Mouse (Mus musculus) spleen, embryonic (tissue): Measurements from ENCODE around the gene Hhipl1.

Source experiments
- CTCF ChIA-PET: fragments of 350-600 bp; sonication (Branson Sonifier 250); formaldehyde crosslinking; loops from one replicate; lab custom pipeline; 2022; lab: Charles Lee

The Hhipl1 gene

DNA sequence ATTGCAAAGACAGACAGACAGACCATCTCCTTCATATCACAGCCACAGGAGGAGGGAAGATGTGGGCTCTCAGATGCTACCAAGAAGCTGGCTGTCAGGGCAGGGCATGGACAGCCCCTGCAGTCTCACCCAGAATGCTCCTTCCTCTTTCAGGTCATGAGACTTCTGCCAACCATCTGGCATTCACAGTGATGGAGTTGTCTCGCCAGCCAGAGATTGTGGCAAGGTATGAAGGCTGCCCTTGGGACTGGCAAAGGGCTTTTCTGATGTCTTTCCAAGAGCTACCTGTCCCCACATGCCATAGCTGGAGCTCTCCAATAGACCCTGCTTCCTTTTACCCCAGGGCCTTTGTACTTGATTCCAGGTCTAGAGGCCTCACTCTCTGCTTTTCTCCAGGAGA is 49.2 kb downstream of the Hhipl1 start:
- CTCF ChIA-PET, result no interaction called here

- CTCF ChIA-PET, result no interaction called here
These were observed 49.9 kb downstream of the Hhipl1 start for GRCm38 (mm10) chr12:108355986-108356385.

DNA sequence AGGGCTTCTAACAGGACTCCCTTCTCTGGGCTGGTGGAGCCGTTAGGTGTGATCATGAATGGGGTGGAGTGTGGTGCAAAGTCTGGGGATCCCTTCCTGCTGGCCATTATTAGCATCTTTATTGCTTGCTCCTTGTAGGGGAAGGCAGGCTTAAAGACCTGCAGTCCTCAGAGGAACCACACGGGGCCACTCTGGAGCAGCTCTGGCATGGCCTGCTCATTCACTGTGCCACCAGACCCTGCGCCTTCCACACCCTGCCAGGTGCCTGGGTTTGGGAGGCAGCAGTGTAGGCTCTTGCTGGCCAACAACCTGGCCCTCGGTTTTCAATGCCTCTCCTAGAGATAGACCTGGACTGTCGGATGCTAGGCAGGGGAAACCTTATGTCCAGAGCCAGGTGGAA is 57.7 kb downstream of the Hhipl1 start:
- CTCF ChIA-PET, result no interaction called here

GRCm38 (mm10) chr12:108365340-108365739 is 59.3 kb downstream of the Hhipl1 start:
- CTCF ChIA-PET, result interaction anchor here (0.7 kb wide), 1 partner anchor 336 kb away, joined by 3 read pairs; no protein-coding TSS in a partner anchor

- CTCF ChIA-PET, result no interaction called here
These were observed 59.8 kb downstream of the Hhipl1 start for GRCm38 (mm10) chr12:108365868-108366267.

DNA sequence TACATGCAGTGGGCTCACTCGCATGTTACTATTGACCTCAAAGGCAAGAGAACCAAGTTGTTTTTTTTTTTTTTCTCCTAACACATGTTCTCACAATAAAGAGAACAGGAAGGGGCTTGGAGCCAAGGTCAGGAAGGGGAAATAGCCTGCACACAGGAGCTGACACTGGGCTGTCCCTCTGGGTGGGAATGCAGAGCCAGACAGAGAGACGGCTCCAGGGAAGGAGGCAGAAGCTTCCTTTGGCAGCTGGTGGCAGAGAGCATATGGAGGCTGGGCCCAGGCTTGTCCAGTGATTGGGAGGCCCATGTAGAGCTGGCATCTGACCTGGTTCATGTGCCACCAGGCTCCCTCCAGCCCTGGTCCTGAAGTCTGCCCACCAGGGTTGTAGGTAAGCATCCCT is 61.8 kb downstream of the Hhipl1 start:
- CTCF ChIA-PET, result no interaction called here

DNA sequence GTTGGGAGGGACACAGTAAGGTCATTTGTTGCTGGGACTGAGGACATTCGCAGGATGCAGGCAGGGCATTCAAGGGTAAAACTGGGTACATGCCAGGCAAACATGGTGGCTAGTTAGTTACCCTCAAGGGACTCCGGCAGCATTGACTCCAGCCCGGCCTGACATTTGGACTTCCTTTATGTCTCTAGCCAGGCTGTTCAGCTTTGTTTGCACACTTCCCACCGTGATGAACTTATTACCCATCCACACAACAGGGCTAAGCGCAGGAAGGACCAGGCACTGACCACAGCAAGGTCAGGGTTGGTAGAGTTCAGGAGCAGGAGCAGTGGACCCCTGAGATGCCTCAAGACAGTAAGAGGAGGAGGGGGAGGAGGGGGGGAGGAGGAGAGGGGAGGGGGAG is 62.9 kb downstream of the Hhipl1 start:
- CTCF ChIA-PET, result no interaction called here

- CTCF ChIA-PET, result no interaction called here
These were observed 64.7 kb downstream of the Hhipl1 start, which contains the start of gene Eml1 for GRCm38 (mm10) chr12:108370596-108371428. Gene Eml1, plus strand, starts transcription at chr12:108370957.

- CTCF ChIA-PET, result no interaction called here
These were observed 65.3 kb downstream of the Hhipl1 start for GRCm38 (mm10) chr12:108371429-108371765.

DNA sequence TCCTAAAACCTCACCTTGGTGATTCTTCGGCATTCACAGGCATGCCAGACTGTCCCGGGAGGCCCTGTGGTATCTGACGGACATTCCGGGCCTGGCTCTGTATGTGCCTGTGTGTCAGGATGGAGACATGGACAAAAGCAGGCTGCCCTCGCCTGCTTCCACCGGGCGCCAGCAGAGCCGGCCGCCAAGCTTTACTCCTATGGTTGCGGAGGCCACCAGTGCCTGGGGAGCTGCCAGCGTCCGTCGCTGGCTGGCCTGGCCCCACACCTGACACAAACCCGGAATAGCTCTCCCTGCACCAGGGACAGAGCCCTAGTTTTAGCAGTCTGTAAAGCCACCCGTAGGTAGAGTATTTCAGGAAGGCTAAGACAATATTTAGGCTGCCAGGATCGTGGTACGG is 66.2 kb downstream of the Hhipl1 start:
- CTCF ChIA-PET, result no interaction called here

GRCm38 (mm10) chr12:108373611-108374010 is 67.5 kb downstream of the Hhipl1 start:
- CTCF ChIA-PET, result no interaction called here

DNA sequence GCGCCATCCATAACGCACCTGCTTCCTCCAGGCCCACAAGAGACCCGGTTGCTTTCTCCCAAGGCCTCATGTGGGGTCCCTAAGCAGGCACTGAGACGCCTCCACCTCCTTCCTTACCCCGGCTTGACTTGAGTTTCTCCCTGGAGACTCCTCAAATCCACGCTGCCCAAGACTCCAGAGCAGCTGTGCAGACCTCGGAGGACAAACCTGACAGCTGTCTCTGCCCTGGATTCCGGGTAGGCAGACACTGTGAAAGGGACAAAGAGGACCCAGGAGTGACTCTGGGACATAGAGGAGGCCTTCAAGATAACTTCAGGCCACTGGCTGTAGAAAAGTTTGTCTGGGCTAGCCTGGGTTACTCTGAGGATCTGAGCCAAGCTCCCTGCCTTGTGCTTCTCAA is 68.6 kb downstream of the Hhipl1 start:
- CTCF ChIA-PET, result no interaction called here

DNA sequence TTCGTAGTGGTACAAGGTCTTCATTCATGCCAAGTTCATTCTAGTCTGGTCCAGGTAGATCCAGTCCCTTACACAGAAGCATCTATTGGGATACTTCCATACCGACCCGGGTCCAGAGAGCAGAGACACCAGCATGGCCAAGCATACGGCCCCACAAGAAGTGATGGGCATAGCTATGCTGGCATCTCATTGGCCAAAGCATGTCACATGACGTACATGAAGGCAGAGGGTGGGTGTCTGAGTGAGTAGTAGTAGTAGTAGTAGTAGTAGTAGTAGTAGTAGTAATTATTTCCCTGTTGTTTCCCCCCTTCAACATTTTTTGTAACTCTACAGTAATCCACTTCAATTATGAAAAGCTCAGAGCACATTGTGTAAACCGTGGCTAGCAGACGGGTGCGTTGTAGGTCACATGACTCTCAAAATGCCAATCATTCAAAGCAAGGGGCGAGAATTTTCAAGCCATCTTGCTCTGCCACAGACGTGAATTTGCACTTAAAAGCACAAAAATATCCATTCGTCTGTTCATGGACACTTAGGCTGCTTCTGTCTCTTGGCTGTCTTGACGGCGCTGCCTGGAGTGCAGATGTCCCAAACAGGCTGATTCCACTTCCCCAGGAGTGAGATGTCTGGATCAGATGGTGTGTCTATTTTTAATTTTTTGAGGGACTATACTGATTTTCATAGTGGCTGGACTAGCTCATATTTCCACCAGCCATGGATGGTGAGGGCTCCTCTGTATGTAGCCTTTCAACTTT is 72.5 kb downstream of the Hhipl1 start:
- CTCF ChIA-PET, result interaction anchor here (0.7 kb wide), 1 partner anchor 9 kb away, joined by 3 read pairs; no protein-coding TSS in a partner anchor
